Mouse (Mus musculus): Measurements from ENCODE around the gene Rpl26. TPM values are rescaled to one million over a fixed set of nuclear protein-coding genes. Genes with fewer than 3 reads are reported as not detected.

Rpl26 gene
- polyA plus RNA-seq (2012; rRNA removed), result 681 and 695 TPM in 2 replicates

DNA sequence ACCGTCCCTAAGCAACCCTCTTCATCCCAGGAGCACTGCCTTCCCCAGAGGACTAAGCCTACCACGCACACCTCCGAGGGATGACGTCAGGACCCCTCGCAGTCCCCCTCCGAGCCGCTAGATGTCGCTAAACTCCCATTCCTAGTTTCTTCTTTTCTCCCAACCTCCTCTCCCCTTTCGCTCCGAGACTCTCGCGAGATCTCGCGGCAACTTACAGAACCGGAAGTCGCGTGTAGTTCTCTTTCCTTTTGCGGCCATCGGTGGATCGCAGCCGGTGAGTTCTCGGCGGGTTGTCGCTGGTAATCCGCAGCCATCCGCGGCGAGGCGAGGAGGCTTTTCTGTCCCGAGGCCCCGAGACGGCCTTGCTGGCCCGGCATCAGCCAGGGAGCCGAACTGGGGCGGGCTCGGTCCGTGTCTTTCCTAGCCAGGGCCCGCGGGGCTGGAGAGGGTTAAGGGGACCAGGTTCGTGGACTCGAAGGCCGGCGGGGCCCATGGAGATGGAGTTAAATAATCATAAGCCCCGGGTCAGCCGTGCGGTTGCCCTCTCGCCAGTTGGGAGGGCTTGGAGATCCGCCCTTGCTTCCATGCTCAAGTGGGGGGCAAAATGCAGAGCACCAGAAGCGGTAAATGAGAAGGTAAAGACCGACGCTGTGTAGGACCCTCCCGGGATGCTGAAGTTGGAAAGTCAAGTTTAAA, at the start of gene Rpl26:
Rpl26 (plus strand) TSS at position 233 of the 696 bp plus-strand sequence.
- peaks cover 7% of the 10 kb centered on the region; the same call in 1 of the 2 replicates for H3K4me1 ChIP-seq (ENCODE audit: control insufficient read depth, insufficient read depth, insufficient read length)
- 0 out of 2 replicates have a peak, but pooled peaks cover 2% of the 10 kb centered on the region for H3K27me3 ChIP-seq (ENCODE audit: control insufficient read depth, insufficient read depth, low read length)
- peak within 1 kb of the TSS; percentile 89 for H3K4me3 ChIP-seq (ENCODE audit: extremely low read depth, insufficient read depth, insufficient read length)
- TF ChIP-seq POLR2A (IDR thresholded peaks at IDR 0.05; ENCODE audit: low read depth, low read length) (peak; percentile 94), CTCF (IDR thresholded peaks at IDR 0.05; ENCODE audit: extremely low read depth, insufficient read depth, insufficient read length, insufficient replicate concordance) (peak; percentile 96)
- H3K27ac ChIP-seq (ENCODE audit: insufficient read depth, low read length), result peak within 1 kb of the TSS; percentile 87
- H3K36me3 ChIP-seq (ENCODE audit: control insufficient read depth, insufficient read depth, low read length), result peaks cover 29% of the 10 kb centered on the region
- WGBS, result under 1% methylated on average over 52 of the region's 52 CpGs
- DNase-seq (ENCODE audit: low read depth in 1 of 2, low spot score in 2 of 2), result peak; percentile 97 to 99

DNA sequence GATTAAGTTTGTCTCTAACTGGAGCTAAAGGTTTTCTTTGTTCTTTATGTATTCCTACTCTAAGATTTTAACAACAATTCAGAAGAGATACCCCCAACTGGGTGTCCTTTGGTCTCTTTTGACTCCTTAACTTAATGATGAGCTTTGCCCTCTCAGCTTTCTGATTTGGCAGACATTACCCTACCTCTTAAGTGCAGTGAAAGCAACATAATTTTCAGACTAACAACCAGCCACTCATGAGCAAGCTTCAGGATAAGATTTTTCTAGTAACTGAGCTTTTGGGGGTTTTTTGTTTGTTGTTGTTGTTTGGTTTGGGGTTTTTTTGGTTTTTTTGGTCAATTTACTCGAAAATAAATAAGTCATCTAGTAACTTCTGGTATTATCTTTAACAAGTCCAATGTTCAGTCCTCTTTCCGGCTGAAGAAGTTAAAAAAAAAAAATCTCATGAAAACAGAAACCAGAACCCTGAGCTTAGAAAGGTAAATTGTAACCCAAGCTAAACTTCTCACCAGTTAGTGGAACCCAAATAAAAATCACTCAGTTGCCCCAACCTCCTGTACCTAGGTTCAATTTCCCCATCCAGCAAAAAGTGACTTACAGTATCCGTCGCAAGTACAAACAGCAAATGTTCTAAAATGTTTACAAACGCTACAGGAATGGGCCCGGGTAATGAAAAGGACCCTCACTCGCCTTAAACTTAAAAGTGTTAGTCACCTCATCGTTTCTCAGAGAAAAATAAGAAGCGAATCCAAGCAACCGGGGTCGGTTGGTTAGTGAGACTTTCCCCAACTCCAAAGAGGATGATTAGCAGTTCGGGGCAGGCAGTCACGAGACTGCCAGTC, 49.5 kb upstream of the Rpl26 start:
- peak overlapping the region; percentile 89 for H3K4me3 ChIP-seq (ENCODE audit: extremely low read depth, insufficient read depth, insufficient read length)
- peaks cover 2% of the 10 kb centered on the region for H3K4me1 ChIP-seq (ENCODE audit: control insufficient read depth, insufficient read depth, insufficient read length)
- no peak for TF ChIP-seq POLR2A (IDR thresholded peaks at IDR 0.05; ENCODE audit: low read depth, low read length)
- no peak for TF ChIP-seq CTCF (IDR thresholded peaks at IDR 0.05; ENCODE audit: extremely low read depth, insufficient read depth, insufficient read length, insufficient replicate concordance)
- H3K27me3 ChIP-seq (ENCODE audit: control insufficient read depth, insufficient read depth, low read length), result no peaks in the 10 kb centered on the region
- DNase-seq (ENCODE audit: low read depth in 1 of 2, low spot score in 2 of 2), result no peak
- no peaks in the 10 kb centered on the region for H3K36me3 ChIP-seq (ENCODE audit: control insufficient read depth, insufficient read depth, low read length)
- 2% methylated on average over 13 of the region's 13 CpGs for WGBS
- peak overlapping the region; percentile 95 for H3K27ac ChIP-seq (ENCODE audit: insufficient read depth, low read length)

DNA sequence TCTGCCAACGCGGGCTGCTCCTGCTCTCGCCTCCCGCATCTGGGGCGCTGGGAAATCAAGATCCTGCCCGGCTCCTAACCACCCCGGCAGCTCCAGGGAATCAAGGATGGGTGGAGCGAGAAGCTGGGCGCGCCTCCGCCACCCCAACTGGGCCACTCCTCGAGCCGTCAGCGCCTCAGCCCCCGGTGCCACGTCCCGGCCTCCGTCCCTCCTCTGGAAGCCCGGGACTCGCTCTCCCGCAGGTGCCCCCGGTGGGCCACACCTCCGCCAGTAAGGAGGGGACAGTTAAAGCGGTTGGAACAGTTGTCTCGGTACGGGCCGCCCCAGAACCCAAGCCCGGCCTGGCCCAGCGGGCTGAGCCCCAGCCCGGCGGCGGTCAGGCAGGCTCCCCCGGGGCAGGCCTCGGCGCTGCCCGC, 48.9 kb upstream of the Rpl26 start:
- no peaks in the 10 kb centered on the region for H3K36me3 ChIP-seq (ENCODE audit: control insufficient read depth, insufficient read depth, low read length)
- no peaks in the 10 kb centered on the region for H3K27me3 ChIP-seq (ENCODE audit: control insufficient read depth, insufficient read depth, low read length)
- H3K27ac ChIP-seq (ENCODE audit: insufficient read depth, low read length), result peak overlapping the region; percentile 95
- H3K4me1 ChIP-seq (ENCODE audit: control insufficient read depth, insufficient read depth, insufficient read length), result peaks cover 2% of the 10 kb centered on the region
- no peak for DNase-seq (ENCODE audit: low read depth in 1 of 2, low spot score in 2 of 2)
- TF ChIP-seq CTCF (IDR thresholded peaks at IDR 0.05; ENCODE audit: extremely low read depth, insufficient read depth, insufficient read length, insufficient replicate concordance) (no peak), POLR2A (IDR thresholded peaks at IDR 0.05; ENCODE audit: low read depth, low read length) (no peak)
- peak overlapping the region; percentile 89 for H3K4me3 ChIP-seq (ENCODE audit: extremely low read depth, insufficient read depth, insufficient read length)
- WGBS, result 1% methylated on average over 36 of the region's 36 CpGs

- no peaks in the 10 kb centered on the region for H3K36me3 ChIP-seq (ENCODE audit: control insufficient read depth, insufficient read depth, low read length)
- H3K4me3 ChIP-seq (ENCODE audit: extremely low read depth, insufficient read depth, insufficient read length), result peak overlapping the region; percentile 89
- no peak; the same call in none of the 2 replicates for TF ChIP-seq POLR2A (IDR thresholded peaks at IDR 0.05; ENCODE audit: low read depth, low read length)
- TF ChIP-seq CTCF (IDR thresholded peaks at IDR 0.05; ENCODE audit: extremely low read depth, insufficient read depth, insufficient read length, insufficient replicate concordance), result no peak
- peak; percentile 98 to 100 for DNase-seq (ENCODE audit: low read depth in 1 of 2, low spot score in 2 of 2)
- under 1% methylated on average over 42 of the region's 42 CpGs for WGBS
- peaks cover 2% of the 10 kb centered on the region for H3K4me1 ChIP-seq (ENCODE audit: control insufficient read depth, insufficient read depth, insufficient read length)
- peak overlapping the region; percentile 95 for H3K27ac ChIP-seq (ENCODE audit: insufficient read depth, low read length)
- H3K27me3 ChIP-seq (ENCODE audit: control insufficient read depth, insufficient read depth, low read length), result no peaks in the 10 kb centered on the region
These were observed 48.4 kb upstream of the Rpl26 start for GRCm38 (mm10) chr11:68852932-68853409.

DNA sequence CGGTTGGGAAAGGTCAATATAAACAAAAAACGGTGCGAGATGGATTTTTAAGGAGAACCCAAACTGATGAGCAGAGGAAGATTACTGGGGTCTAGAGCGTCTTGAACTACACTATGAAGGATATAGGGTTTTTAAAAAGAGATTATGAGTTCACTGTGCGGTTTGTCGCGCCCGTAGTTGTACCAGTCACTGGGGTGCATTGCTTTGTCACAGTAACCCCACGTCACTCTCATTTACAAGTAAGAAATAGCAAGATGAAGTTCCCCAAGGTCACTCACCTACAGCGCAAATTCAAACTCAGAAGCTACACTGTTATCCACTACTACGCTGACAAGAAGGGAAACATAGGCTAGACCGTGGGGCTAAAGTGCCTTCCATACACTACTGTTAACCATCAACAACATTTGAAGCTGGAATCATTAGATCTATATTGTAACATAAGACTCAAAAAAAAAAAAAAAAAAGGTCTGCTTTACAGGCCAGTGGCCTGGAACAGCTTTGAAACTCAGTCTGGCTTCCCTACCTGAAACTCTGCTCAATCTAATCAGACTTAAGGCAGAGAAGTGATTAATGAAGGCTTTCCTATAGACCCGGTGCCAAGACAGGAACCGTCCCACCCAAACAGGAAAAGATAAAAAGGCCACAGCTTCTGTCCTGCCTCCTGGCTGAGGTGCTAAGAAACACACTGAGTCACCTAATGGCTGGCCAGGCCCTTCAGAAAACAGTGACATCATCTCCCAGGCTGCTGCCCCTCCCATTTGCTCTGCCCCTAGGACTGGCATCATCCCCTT, 47.6 kb upstream of the Rpl26 start:
- H3K27ac ChIP-seq (ENCODE audit: insufficient read depth, low read length), result peak overlapping the region; percentile 53
- peak overlapping the region; percentile 54 for H3K4me3 ChIP-seq (ENCODE audit: extremely low read depth, insufficient read depth, insufficient read length)
- H3K36me3 ChIP-seq (ENCODE audit: control insufficient read depth, insufficient read depth, low read length), result no peaks in the 10 kb centered on the region
- no peaks in the 10 kb centered on the region for H3K27me3 ChIP-seq (ENCODE audit: control insufficient read depth, insufficient read depth, low read length)
- peaks cover 2% of the 10 kb centered on the region for H3K4me1 ChIP-seq (ENCODE audit: control insufficient read depth, insufficient read depth, insufficient read length)
- peak in 1 of 2 experiments; percentile 22 for DNase-seq (ENCODE audit: low read depth in 1 of 2, low spot score in 2 of 2)
- TF ChIP-seq POLR2A (IDR thresholded peaks at IDR 0.05; ENCODE audit: low read depth, low read length), result no peak
- TF ChIP-seq CTCF (IDR thresholded peaks at IDR 0.05; ENCODE audit: extremely low read depth, insufficient read depth, insufficient read length, insufficient replicate concordance), result no peak
- 20% methylated on average over 14 of the region's 14 CpGs for WGBS

DNA sequence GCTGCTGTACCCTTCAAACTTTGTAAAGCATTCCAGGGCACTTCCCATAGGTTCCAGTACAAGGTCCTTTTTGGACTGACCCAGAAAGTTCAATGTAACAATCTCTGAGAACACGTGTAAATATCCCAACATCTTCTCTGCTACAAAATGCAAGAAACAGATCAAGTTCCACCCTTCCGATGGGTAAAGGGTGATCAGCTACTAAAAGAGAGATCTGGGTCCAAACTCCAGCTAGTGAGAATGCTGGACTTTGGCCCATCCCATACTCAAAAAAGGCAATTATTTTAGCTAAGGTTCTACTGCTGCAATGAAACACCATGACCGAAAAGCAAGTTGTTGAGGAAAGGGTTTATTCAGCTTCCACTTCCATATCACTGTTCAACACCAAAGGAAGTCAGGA, 46.8 kb upstream of the Rpl26 start:
- H3K4me3 ChIP-seq (ENCODE audit: extremely low read depth, insufficient read depth, insufficient read length), result no peak overlapping the region
- no peaks in the 10 kb centered on the region for H3K36me3 ChIP-seq (ENCODE audit: control insufficient read depth, insufficient read depth, low read length)
- TF ChIP-seq CTCF (IDR thresholded peaks at IDR 0.05; ENCODE audit: extremely low read depth, insufficient read depth, insufficient read length, insufficient replicate concordance) (no peak), POLR2A (IDR thresholded peaks at IDR 0.05; ENCODE audit: low read depth, low read length) (no peak)
- WGBS, result 89% methylated on average over 3 of the region's 3 CpGs
- no peaks in the 10 kb centered on the region for H3K27me3 ChIP-seq (ENCODE audit: control insufficient read depth, insufficient read depth, low read length)
- H3K27ac ChIP-seq (ENCODE audit: insufficient read depth, low read length), result no peak overlapping the region
- H3K4me1 ChIP-seq (ENCODE audit: control insufficient read depth, insufficient read depth, insufficient read length), result peaks cover 2% of the 10 kb centered on the region
- no peak for DNase-seq (ENCODE audit: low read depth in 1 of 2, low spot score in 2 of 2)

All from spleen, adult 2 months (tissue).